Mouse (Mus musculus) megakaryocyte, embryonic 14.5 days (primary cell): ENCODE measurements at regions not wholly inside any gene's neighbourhood (a gene's known extent, or its start where the extent isn't known, plus 50 kb on each side); places are given as distances from the start of the nearest gene placed in this dataset.

Experiments
- FLI1 ChIP-seq: IDR thresholded peaks from 2 replicates; pipeline ENCODE4 v1.6.1; 2012; ENCODE audit warnings: low read length, inconsistent platforms, mixed read lengths
- GATA1 ChIP-seq: IDR thresholded peaks from 3 replicates; pipeline ENCODE4 v1.6.1; 2012; ENCODE audit warnings: mixed read lengths, low read length, inconsistent platforms, borderline replicate concordance

- TF ChIP-seq FLI1 (no peak), GATA1 (no peak)
Observed at GRCm38 (mm10) chr2:174580906-174581703, 62.2 kb upstream of the Zfp831 start.
